Mouse (Mus musculus) spleen, postnatal 10 days (tissue): ENCODE data around the gene Gtpbp8.

ENCODE experiments used
- DNase-seq, 2 experiments: peaks; one replicate each; pipeline ENCODE4 v3.0.0; 2021 to 2022; ENCODE audit warnings: low spot score in 2 of 2

The Gtpbp8 gene

DNA sequence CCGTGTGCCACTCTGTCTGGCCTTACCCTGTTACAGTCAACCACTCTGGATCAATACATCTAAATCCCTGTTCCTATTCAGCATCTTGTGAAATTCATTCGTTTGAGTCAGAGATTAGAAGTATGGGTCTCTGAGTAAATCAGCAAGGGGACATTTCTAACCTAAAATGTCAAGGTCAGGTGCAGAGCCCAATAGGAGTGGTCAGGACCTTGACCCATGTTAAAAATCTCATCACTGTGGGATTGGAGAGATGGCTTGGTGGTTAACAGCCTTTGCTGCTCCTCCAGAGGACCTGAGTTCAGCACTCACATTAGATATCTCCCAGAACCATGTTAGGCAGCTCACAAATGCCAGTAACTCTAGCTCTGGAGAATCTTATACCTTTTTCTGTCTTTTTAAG, 55.7 kb downstream of the Gtpbp8 start:
- DNase-seq, result no peak

DNA sequence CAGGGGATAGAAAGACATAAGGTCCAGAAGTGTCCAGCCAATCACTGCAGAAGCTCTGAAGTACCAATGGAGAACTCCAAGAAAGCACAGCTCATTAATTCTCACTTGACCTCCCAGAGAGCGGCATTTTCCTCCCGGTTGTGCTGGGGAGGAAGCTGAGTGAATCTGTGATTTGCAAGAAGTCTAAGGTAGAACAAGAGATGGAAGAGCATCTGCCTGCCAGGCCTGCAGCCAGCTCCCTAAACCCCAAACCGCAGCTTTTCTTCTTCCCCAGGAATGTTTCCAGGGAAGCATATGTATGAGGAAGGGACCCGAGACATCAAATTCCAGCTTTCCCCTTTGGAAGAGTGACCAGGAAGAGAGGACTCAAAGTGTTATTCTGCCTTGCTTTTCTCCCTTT, 57.7 kb downstream of the Gtpbp8 start:
- no peak for DNase-seq

DNA sequence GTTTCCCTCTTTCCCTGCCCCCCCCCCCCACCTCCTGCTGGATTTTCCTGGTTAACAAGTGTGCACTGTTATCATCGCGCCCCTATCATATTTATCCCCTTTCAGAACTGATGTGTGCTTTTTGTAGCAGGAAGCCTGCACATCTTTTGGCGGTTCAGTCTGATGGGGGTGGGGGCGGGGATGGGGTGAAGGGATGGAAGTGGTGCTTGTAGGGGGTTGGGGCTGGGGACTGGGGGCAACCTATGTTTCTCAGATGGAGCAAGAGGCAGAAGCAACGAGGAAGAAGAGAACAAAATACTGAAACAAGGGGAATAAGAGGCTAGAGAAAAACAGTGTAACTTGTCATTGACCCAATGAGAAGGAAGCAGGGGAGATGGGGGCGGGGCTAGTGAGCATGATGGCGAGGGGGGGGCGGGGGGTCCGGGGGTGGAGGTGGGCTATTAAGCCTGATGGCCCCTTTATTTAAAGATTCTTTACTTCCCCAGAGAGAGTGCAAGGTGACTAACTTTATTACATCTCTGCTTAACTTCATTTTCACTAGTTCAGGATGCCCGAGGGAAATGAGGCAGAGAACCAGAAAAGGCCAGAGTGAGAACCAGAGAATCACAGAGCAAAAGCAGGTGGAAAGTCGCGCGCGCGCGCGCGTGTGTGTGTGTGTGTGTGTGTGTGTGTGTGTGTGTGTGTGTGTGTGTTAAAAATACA, 58.3 kb downstream of the Gtpbp8 start:
- DNase-seq, result no peak

DNA sequence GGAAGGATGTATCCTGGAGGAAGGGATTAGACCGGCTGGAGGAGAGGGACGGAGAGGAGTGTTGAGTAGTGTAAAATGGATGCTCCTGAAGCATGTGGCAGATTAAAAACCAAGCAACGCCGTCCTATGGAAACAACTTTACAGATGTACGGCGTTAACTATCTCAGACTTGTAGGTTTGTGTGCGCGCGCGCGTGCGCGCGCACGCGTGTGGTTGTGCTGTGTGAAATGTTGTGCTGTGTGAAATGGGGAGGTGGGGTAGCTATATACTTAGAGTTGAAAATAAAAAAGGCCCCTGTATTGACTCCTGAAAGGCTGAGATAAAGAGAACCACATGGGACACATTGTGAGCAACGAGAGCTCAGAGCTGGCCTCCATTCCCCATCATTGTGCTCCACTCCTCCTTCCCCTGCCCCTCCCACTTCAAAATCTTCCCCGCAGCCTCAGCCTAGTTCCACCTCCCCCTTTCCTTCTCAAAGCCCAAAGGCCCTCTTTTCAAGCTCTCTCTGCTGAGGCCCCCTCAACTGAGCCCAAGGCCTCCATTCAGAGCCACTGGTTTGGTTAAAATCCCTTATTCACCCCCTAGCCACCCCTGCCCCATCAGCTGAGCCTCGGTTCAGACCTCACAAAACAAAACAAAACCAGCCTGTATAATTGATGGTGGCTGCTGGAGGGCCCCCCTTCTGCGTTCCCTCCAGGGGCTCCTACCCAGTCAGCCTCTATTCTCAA, 59.0 kb downstream of the Gtpbp8 start:
- no peak for DNase-seq
